Mouse (Mus musculus) spleen, adult 2 months (tissue): ENCODE measurements around the gene Ier5l.

Experiments used
- CTCF ChIP-seq: fragments of 200-500 bp; IDR thresholded peaks from 2 replicates; pipeline ENCODE4 v1.5.1; 2011; ENCODE audit warnings: mild to moderate bottlenecking, inconsistent platforms; ENCODE audit not compliant: insufficient read depth, insufficient read length, insufficient replicate concordance; ENCODE audit errors: extremely low read depth
- POLR2A ChIP-seq: fragments of 200-500 bp; IDR thresholded peaks from 2 replicates; pipeline ENCODE4 v1.6.1; 2011; ENCODE audit warnings: low read depth, low read length, inconsistent platforms

DNA sequence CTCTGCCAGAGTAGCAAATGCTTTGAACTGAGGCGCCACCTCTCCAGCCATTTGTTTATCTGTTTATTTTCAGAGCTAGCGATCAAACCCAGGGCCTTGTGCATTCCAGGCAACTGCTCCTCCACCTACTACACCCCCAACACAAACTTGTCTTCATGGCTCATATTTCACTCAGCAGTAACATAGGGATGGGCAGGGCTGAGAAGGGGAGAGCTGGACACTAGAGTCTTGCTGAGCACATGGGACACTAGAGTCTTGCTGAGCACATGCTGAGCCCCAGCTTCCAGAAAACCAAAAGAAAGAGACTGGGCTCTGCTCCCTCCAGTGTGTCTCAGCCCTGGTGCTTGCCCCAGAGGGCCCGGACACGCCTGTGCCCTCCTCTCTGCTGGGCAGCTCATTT, 7.2 kb downstream of the Ier5l start:
- TF ChIP-seq CTCF, result no peak
- no peak for TF ChIP-seq POLR2A
